Mouse (Mus musculus) liver, adult 2 months (tissue): ENCODE measurements around the gene Slc25a27. TPM values are rescaled to one million over a fixed set of nuclear protein-coding genes. Genes with fewer than 3 reads are reported as not detected.
A peak's percentile ranks its signal among the peaks of the same experiment; 100 is the strongest.

Experiments used
- DNase-seq: peaks from one replicate; pipeline ENCODE4 v3.0.0-alpha.2; 2011; ENCODE audit warnings: low read depth, low spot score; ENCODE audit errors: extremely low read depth
- H3K27ac ChIP-seq: fragments of 200-500 bp; replicated peaks from 2 replicates; pipeline ENCODE4 v1.5.1; 2012; ENCODE audit warnings: low read depth, mild to moderate bottlenecking, control low read depth, inconsistent platforms, low read length; ENCODE audit not compliant: insufficient read depth
- H3K27me3 ChIP-seq: fragments of 200-500 bp; 2 replicates; pipeline ENCODE4 v1.6.1; 2012; ENCODE audit warnings: mild to moderate bottlenecking, moderate library complexity, low read length, inconsistent platforms; ENCODE audit not compliant: control insufficient read depth, insufficient read depth
- H3K36me3 ChIP-seq: fragments of 200-500 bp; 2 replicates; pipeline ENCODE4 v1.6.1; 2012; ENCODE audit warnings: low read length, inconsistent platforms; ENCODE audit not compliant: control insufficient read depth, insufficient read depth
- H3K4me1 ChIP-seq: fragments of 200-500 bp; 2 replicates; pipeline ENCODE4 v1.6.1; 2011; ENCODE audit warnings: low read length; ENCODE audit not compliant: control insufficient read depth, insufficient read depth
- H3K4me3 ChIP-seq: fragments of 200-500 bp; 2 replicates; pipeline ENCODE4 v1.5.1; 2011; ENCODE audit warnings: low read depth, mild to moderate bottlenecking, control low read depth, low read length, moderate library complexity; ENCODE audit not compliant: insufficient read depth
- H3K79me2 ChIP-seq: fragments of 200-500 bp; 2 replicates; pipeline ENCODE4 v1.6.1; 2012; ENCODE audit warnings: inconsistent platforms, mild to moderate bottlenecking, low read length, moderate library complexity; ENCODE audit not compliant: control insufficient read depth, insufficient read depth
- H3K9ac ChIP-seq: fragments of 200-500 bp; 2 replicates; pipeline ENCODE4 v1.6.1; 2012; ENCODE audit warnings: low read depth, mild to moderate bottlenecking, control low read depth, inconsistent platforms, low read length
- CTCF ChIP-seq: fragments of 200-500 bp; IDR thresholded peaks from 2 replicates; pipeline ENCODE4 v1.5.1; 2011; ENCODE audit warnings: low read depth, low read length, control low read depth
- POLR2A ChIP-seq: fragments of 200-500 bp; IDR thresholded peaks from 2 replicates; pipeline ENCODE4 v1.6.1; 2011; ENCODE audit warnings: low read length, control low read depth; ENCODE audit not compliant: insufficient read depth; ENCODE audit errors: extremely low read depth
- WGBS: fragments of 180-500 bp; shearing (Covaris S2); methylation state at CpG from one replicate; pipeline ENCODE4 v1.1.7; 2018; 5-methylcytosine and 5-hydroxymethylcytosine counted together
- polyA plus RNA-seq: library from polyadenylated mRNA; depleted of rRNA; stranded (reverse); fragments of >200 nt; gene quantifications from 2 replicates; pipeline ENCODE4 v1.2.3, GENCODE M21; 2012
- total RNA-seq: library from RNA; depleted of rRNA; stranded (reverse); fragments of >200 nt; gene quantifications from 2 replicates; pipeline ENCODE4 v1.2.3, GENCODE M21; 2014

Slc25a27 gene
- total and polyA plus RNA-seq, 2 experiments = 1.2 to 2.6 TPM

GRCm38 (mm10) chr17:43704216-43704930, 37.4 kb upstream of the Slc25a27 start:
- 94% methylated on average over 12 of the region's 12 CpGs for whole genome bisulfite sequencing
- no peaks in the 10 kb centered on the region for H3K79me2 ChIP-seq
- TF ChIP-seq POLR2A = no peak
- TF ChIP-seq CTCF = no peak
- H3K27me3 ChIP-seq = no peaks in the 10 kb centered on the region
- peaks cover 3% of the 10 kb centered on the region; the same call in 1 of the 2 replicates for H3K36me3 ChIP-seq
- H3K4me3 ChIP-seq = no peak overlapping the region
- no peak for DNase-seq
- no peak overlapping the region for H3K9ac ChIP-seq
- no peaks in the 10 kb centered on the region for H3K4me1 ChIP-seq
- no peak overlapping the region for H3K27ac ChIP-seq

GRCm38 (mm10) chr17:43701060-43701459, 34.0 kb upstream of the Slc25a27 start:
- no peak for TF ChIP-seq POLR2A
- TF ChIP-seq CTCF = peak; percentile 58
- H3K4me3 ChIP-seq = no peak overlapping the region
- DNase-seq = peak; percentile 18
- H3K36me3 ChIP-seq = peaks cover 3% of the 10 kb centered on the region
- H3K9ac ChIP-seq = no peak overlapping the region
- no peak overlapping the region for H3K27ac ChIP-seq
- no peaks in the 10 kb centered on the region for H3K79me2 ChIP-seq
- 87% methylated on average over 6 of the region's 6 CpGs for WGBS
- no peaks in the 10 kb centered on the region for H3K4me1 ChIP-seq
- H3K27me3 ChIP-seq = no peaks in the 10 kb centered on the region

- WGBS = 54% methylated on average over 14 of the region's 14 CpGs
- Histone ChIP-seq H3K9ac (no peak overlapping the region), H3K4me1 (no peaks in the 10 kb centered on the region), H3K27me3 (no peaks in the 10 kb centered on the region), H3K4me3 (no peak overlapping the region), H3K36me3 (peaks cover 13% of the 10 kb centered on the region), H3K27ac (no peak overlapping the region), H3K79me2 (no peaks in the 10 kb centered on the region)
- TF ChIP-seq CTCF (peak; percentile 63), POLR2A (no peak)
- DNase-seq = peak; percentile 50
These were observed 32.1 kb upstream of the Slc25a27 start for GRCm38 (mm10) chr17:43698997-43699649.

GRCm38 (mm10) chr17:43689591-43689990, 22.6 kb upstream of the Slc25a27 start:
- Histone ChIP-seq H3K4me3 (no peak overlapping the region), H3K27ac (no peak overlapping the region), H3K9ac (no peak overlapping the region), H3K79me2 (no peaks in the 10 kb centered on the region), H3K4me1 (no peaks in the 10 kb centered on the region), H3K36me3 (peaks cover 40% of the 10 kb centered on the region), H3K27me3 (no peaks in the 10 kb centered on the region)
- no peak for TF ChIP-seq CTCF
- TF ChIP-seq POLR2A = no peak
- no peak for DNase-seq
- 66% methylated on average over 9 of the region's 9 CpGs for WGBS

- no peaks in the 10 kb centered on the region for H3K27me3 ChIP-seq
- H3K4me3 ChIP-seq = no peak overlapping the region
- no peak overlapping the region for H3K9ac ChIP-seq
- DNase-seq = peak; percentile 89
- no peak for TF ChIP-seq CTCF
- no peak for TF ChIP-seq POLR2A
- H3K36me3 ChIP-seq = peaks cover 39% of the 10 kb centered on the region
- H3K79me2 ChIP-seq = no peaks in the 10 kb centered on the region
- H3K4me1 ChIP-seq = peaks cover 3% of the 10 kb centered on the region
- no peak overlapping the region for H3K27ac ChIP-seq
- WGBS = 29% methylated on average over 5 of the region's 5 CpGs
These were observed 17.6 kb upstream of the Slc25a27 start for GRCm38 (mm10) chr17:43684638-43685037.

GRCm38 (mm10) chr17:43684086-43684485, 17.1 kb upstream of the Slc25a27 start:
- DNase-seq = peak; percentile 62
- Histone ChIP-seq H3K9ac (no peak overlapping the region), H3K36me3 (peaks cover 38% of the 10 kb centered on the region), H3K4me1 (peaks cover 3% of the 10 kb centered on the region), H3K27me3 (no peaks in the 10 kb centered on the region), H3K4me3 (no peak overlapping the region), H3K27ac (no peak overlapping the region; the same call in 1 of the 2 replicates), H3K79me2 (no peaks in the 10 kb centered on the region)
- 34% methylated on average over 7 of the region's 7 CpGs for WGBS
- no peak for TF ChIP-seq POLR2A
- TF ChIP-seq CTCF = no peak
